Mouse (Mus musculus) cerebellum, postnatal 25 days (tissue): ENCODE measurements around the gene Appbp2.
"Not testable (repeated sequence)": the region's sequence is repeated elsewhere in the genome, so short reads cannot be mapped to it uniquely, and the experiment has no call there.

Experiments
- DNase-seq, 2 experiments: peaks; one replicate each; pipeline ENCODE4 v3.0.0; 2021; ENCODE audit warnings: mixed read lengths in 2 of 2

Gene Appbp2

DNA sequence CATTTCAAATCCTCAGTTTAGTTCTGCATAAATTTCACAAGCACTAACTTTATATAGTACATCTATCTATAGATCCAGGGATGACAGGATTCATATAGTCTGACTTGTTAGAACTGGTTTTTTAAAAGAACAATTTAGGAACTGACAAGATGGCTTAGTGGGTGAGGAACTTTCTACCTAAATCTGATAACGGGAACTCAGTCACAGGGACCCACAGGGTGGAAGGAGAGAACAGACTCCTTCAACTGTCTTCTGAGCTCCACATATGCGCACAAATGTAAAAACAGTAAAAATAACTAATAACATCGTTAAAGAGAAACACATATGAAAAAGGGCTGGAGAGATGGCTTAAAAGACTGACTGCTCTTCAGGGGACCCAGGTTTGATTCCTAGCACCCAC lies 15.9 kb downstream of the Appbp2 start:
- DNase-seq = no peak

DNA sequence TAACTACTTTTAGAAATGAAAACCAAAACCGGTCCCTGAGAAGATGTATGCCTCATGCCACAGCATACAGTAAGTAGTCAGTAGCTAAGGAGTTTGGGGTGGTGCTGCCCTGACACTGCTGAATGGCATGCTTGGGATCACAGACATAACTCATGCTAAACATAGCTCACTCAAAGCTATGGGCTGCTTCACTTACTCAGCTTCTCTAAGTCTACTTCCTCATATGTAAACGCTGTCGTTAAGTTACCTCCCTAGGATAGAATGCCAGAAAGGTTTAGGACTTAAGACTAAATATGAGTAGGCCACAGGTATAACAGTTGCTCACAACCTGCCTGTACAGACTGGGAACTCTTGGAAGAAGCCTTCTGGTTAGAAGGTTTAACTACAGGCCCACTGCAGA lies 20.3 kb downstream of the Appbp2 start:
- DNase-seq = no peak

DNA sequence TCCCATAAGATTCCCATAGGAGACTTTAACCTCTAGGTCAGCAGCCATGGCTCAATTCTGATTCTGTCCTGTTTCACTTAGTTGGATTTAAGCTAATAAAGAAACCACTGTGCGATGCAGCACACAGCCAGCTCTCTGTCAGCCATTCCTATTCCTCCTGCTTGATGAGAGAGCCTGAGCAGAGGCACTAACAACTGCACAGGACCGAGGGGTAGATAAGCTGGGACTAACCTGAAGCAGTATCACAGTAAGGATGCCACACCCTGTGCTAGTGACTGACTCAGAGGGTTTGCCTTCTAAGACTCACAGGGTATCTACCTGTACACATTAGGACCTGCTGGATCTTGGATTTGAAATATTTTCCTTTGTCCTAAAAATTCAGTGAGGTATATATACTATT lies 21.7 kb downstream of the Appbp2 start:
- DNase-seq = no peak

DNA sequence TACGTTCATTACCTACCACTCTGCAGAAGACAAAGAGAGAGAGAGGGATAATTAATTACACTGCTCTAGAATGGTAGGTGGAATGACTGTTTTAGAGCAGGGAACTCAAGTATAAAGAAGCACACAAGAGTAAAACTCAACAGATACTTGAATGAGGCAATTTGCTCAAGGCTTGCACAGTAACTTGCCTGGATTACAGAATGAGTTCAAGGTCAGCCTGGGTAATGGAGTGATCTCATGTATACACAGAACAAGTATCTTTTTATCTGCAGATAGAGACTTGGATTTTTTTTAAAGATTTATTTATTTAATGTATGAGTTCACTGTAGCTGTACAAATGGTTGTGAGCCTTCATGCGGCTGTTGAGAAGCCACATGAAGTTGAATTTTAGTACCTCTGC lies 23.8 kb downstream of the Appbp2 start:
- no peak for DNase-seq

DNA sequence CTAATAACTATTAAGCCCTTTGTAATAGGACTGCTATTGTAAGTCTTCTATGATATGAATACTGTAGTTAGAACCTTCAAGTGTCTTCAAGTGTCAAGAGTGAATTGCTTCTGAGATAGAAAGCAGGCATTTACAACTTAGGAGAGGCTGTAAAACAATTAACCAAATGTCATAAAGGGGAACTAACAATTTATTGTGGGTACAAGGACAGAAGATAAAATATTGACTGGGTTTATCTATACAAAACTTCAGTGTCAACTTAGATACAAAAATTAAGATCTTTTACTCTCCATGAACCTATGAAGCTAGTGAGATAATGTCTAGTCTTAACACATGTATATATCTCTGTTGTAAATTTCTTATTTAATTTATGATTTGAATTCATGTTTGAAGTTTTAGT lies 28.7 kb downstream of the Appbp2 start:
- DNase-seq = no peak

DNA sequence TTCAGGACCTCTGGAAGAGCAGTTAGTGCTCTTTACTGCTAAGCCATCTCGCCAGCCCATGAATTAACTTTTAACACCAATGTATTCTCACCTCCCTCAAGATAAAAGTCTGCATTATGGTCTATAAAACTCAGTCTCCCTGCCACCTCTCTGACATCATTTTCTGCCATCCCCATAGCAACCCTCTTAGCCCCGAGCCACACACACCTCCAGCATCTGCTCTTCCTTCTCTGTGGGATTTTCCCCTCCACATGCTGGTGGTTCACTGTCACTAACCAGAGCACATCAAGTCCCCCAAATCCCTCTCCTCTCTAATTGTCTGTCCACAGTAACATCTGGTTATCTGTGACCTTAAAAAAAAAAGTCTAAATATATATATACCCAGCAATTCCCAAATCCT lies 36.0 kb downstream of the Appbp2 start:
- DNase-seq = no peak

DNA sequence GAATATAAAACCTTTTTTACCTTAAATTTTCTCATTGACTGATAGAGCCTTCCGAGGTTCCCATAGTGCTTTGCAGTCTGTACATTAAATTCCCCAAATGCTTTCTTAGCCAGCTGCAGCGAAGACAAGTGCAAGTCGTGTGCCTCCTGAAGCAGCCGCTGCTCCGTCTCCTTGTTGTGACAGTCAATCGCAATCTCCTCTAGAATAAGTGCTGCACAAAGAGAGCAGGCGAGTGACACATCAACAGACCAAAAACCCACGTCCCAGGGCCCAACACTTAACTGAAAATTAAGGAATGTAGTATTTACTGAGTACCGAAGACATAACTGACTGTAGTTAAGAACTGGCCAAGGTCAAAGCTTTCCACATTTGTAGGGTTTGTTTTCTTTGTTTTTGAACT lies 38.9 kb downstream of the Appbp2 start:
- DNase-seq = no peak

DNA sequence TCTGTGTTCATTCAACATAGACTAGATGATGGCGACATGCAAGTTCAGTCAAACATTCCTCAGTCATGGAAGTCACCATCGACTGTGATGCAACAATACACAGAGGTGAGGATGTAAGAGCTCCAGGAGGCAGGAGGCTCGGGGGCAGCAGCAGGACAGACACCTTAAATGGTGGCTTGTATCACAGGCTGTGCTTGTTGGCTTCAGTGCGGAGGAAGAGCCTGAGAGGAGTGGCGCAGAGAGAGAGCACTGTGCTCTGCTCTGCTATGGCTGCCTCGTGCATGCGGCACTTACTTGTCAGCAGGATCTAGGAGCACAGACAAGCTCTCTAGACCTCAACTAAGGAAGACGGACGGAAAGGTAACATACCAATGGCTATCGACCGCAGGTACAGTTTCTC lies 40.7 kb downstream of the Appbp2 start:
- no peak for DNase-seq

DNA sequence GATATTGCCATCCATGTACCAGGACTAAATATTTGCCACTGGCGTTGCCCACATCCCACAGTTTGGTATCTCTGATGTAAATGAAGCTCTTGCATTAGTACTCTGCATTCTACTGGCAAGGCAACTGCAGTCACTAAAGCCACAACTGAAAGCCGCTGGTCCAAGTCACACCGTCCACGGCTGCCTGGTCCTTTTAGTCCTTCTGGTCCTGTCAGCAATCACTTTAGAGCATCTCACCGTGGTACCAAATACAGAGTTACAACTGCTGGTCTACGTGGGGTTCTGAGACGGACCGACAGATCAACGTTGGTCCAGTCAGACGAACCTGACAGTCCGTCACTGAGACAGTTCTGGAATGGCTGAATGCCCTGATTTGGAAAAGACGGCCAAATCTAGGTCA lies 44.2 kb downstream of the Appbp2 start:
- DNase-seq = no peak

DNA sequence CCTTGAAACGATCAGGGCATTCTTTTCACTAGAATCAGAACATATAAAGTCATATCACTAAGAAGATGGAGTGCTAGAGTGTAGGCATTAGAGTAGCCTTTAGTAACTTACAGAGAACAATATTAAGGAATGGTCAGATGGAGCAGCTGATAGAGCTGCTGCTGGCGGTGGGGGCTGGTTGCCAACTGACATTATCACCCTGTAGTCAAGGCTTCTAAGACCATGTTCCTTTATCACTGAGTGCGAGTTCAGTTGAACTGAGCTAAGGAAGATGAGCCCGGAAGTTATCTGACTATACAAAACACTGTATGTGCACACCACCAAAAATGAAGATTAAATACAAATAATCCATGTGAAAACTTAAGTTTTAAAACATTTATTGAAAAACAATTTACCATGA lies 45.8 kb downstream of the Appbp2 start:
- DNase-seq = no peak

DNA sequence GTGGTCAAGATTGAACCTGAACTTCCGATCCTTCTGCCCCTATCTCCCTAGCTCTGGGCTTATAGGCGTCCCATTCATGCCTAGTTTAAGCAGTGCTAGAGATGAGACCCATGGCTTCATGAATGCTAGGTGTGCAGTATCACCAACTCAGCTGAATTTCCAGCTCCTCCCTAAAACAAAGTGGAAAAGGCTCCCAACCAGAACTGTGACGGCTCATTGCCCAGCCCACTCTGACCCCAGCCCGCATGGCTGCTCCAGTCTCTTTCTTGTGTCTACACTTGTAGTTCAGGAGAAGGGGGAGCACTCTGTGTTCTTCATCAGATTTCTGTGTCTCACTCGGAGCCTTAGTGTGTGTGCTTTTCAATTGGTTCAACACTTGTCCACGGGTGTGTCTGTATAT lies 50.1 kb downstream of the Appbp2 start:
- no peak for DNase-seq

DNA sequence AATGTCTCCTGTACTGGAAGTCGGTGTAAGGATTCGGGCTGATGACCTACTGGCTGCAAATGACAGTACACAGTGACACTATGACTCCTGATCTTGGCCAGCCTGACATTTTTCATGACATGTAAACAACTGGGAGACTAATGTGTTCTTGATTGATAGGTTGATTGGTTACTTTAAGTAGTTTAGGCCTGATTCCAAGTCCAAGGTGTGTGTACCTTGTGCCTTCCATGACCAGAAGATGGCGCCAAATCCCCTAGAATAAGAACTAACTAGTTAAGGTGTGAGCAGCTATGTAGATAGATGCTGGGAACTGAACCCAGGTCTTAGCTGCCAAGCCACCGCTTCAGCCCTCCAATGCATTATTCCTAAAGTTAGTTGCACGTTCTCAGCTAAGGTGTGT lies 50.8 kb downstream of the Appbp2 start:
- DNase-seq = peak; percentile 26 to 65

DNA sequence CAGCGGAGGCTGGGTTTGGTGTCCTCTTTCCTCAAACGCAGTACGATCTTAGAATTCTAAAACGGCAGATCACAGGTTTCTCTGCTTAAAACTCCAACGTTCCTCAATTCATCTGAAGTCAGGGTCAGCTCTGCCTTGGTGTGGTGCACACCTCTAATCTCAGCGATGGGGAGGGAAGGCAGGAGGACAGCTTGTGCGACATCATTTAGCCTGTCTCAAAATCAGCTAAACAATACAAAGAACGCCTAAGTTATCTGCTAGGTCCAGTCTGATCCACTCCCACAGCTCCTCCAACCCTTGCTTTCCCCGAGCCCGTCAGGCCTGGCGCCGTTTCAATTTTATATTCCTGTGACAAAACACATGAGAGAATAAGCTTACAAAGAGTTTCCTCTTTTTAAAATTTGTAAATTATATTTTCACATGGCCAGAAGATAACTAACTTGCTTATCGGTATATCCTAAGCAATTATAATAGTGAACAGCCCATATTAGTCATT lies 51.6 kb downstream of the Appbp2 start:
- DNase-seq = peak in 1 of 2 experiments; percentile 50

DNA sequence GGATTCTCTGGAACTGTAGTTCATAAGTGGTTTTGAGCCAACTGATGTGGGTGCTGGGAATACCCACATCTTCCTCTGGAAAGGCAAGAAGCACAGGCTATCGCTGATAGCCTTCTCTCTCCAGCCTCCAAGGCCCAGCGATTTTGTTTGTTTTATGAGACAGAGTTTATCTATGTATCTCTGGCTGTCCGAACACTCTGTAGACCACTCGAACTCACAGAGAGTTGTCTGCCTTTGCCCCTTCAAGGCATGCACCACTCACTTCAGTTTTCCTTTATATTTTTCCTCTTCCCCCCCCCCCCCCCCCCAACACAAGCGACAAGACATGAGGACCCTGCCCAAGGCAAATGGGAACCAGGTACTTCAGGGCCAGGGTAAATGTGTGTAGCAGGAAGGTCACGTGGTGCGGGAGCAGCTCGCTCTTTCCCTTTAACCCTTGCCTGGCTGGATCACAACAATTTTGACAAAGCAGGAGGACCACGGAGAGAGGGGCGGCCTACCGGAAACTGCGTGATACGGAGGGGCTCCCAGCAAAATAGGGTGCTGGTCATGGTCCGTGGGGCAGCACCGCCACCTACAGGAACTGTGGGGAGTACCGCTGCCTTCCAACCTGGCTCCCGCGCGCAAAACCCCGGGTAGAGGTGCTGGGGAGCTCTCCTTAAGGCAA lies 52.2 kb downstream of the Appbp2 start:
- DNase-seq = peak; percentile 78 to 82

DNA sequence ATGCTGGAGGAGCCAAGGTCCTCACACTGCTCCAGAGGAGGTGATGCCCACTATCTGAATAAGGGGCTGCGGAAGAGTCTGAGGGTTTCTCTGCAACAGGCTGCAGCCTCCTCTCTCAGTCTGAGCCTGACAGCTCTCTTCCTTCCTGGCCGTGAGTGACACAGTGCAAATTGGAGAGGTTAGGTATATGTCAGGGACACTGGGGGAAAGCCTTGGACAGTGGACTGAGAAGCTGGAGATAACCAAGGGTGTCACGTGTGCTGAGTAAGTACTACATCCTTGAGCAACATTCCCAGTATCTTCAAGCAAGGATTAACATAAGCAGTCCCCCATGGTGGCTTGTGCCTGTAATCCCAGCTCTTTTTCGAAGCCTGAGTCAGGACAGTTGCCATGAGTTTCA lies 56.5 kb downstream of the Appbp2 start:
- DNase-seq = no peak

DNA sequence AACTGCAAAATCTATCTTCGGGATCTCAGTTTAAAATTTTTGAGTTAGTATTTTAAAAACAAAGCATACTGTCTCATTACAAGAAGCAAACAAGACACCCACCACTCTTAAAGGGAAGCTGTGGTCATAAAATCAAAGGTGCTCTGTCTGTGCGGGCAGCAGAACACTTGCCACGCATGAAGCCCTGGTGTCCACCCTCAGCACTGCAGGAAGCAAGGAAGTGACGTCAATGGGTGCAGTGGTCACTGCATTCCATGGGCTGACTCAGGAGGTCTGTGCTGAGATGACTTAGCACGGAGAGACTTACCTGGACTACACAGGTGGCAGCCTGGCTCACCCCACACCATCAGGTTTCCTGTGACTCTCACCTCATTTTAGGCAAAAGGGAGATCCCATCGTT lies 57.2 kb downstream of the Appbp2 start:
- no peak for DNase-seq

DNA sequence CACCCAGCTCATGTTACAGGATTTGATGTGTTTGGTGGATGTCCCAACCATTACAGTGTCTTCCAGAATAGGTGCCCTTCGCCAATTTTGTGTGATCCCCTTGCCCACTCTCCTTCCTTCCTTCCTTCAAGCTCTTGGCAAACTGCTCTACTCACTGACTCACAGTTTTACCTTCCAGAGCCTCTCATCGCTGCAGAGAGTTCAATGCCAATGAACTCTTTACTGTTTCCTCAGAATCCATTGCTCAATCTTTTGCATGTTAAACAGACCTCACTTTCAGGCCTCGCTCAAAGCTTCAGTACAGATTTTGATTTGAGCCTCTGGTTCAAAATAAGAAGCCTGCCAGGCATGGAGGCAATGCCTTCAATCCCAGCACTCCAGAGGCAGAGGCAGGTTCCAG lies 59.0 kb downstream of the Appbp2 start:
- DNase-seq = no peak

DNA sequence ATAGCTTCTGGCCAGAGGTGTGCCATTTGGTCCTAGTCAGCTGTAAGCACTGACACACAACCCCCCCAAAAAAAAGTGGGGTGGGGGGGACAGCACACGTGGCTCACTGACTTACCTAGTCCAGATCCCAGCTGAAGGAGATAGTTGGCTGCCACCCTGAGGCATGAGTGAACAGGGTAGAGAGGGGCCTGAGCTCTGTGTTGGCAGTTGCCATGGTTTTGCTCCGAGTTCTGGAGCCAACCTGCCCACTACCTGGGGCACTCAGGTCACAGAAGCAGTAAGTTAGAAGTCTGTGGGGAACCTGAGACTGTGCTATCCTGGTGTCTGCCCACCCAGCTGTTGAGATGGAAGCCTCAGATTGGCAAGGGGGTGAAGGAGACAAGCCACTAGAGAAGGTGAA lies 64.1 kb downstream of the Appbp2 start:
- DNase-seq = no peak

DNA sequence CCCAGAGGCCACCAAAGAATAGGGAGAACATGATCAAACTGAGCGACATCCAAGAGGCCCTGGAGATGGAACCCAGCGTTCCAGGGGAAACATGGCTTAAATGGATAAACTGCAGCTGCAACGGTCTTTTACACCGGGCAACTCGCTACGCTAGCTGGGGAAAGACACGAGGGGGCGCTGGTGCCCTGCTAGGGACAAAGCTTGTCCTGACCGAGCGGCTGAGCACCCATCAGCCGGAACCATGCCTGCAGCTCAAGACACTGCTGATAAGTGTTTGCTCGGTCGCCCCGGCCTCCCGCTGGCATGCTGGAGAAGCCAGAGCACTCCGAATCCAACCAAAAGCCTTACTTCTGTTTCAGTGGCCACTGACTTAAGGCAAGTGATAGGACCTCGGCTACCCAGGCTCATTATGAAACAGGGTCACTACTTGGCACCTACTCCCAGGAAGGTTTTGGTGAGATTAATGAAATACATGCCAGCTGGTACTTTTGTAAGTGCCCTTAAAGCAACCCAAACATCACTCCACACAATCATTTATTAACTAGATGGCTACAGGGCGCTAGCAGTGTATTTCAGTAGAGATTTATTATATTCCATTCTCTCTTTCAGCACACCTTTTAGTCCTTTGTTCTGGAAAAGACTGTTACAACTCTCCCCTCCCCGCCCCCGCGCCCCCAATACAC lies 64.7 kb downstream of the Appbp2 start, which contains the start of gene 1700125H20Rik:
TSS of gene 1700125H20Rik (plus strand) at position 347 of the 683 bp plus-strand sequence.
- peak; percentile 92 to 97 for DNase-seq

DNA sequence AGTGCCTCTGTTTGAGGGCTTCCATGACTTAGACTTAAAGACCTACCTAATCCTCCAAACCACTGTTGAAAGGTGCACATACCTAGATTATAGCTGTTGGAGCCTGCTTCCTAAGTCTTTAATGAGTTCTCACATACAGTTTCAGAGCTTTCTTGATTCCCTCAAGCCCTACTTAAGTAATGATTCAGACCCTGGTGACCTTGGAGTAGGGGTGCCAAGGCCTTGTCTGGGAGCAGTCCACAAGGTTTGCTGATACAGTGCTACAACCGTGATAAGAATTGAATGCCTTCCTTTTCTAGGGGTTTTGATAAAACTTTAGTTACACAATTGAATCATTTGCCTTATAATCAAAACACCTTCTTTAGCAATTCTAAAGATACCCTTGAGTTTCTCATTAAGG lies 67.4 kb downstream of the Appbp2 start:
- DNase-seq = no peak

DNA sequence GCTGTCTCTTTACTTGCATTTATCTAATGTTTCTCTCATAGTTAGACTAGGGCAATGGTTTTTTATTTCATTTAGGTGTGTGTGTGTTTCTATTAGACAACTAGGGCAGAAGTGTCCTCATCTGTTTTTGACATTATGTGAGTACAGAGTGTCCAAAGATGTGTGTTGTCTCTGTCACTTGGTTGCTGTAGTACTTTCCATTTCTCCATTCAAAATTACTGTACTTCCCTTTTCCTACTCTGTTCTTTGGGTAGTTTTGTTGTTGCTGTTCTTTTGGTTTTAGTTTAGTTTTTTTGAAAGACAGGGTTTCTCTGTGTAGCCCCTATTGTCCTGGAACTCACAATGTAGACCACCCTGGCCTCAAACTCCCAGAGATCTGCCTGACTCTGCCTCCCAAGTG lies 70.6 kb downstream of the Appbp2 start:
- DNase-seq = no peak

DNA sequence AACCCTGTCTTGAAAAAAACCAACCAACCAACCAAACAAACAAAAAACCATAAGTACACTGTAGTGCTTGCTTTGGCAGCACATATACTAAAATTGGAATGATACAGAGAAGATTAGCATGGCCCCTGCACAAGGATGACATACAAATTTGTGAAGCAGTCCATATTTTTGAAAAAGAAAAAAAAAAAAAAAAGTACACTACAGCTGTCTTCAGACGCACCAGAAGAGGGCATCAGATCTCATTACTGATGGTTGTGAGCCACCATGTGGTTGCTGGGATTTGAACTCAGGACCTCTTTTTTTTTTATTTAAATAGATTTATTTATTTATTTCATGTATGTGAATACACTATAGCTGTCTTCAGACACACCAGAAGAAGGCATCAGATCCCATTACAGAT lies 71.9 kb downstream of the Appbp2 start:
- DNase-seq = not testable (repeated sequence)

DNA sequence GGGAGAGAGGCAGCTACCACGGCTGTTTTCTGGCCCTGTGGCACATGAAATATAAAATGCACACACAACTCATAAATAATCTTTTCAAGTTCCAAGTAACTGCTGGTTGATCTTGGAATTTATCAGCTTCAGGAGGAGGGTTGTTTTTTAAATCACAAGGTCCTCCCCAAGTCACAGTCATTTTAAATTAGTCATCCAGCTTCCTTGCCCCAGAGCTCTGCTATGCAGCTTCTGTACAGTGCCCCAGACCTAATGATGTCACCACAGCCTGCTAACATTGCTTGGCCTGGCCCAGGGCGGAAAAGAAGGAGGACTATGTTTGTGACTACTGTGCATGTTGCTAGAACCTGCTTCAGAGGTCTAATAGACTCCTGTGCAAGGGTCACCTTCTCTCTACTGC lies 77.6 kb downstream of the Appbp2 start:
- no peak for DNase-seq

DNA sequence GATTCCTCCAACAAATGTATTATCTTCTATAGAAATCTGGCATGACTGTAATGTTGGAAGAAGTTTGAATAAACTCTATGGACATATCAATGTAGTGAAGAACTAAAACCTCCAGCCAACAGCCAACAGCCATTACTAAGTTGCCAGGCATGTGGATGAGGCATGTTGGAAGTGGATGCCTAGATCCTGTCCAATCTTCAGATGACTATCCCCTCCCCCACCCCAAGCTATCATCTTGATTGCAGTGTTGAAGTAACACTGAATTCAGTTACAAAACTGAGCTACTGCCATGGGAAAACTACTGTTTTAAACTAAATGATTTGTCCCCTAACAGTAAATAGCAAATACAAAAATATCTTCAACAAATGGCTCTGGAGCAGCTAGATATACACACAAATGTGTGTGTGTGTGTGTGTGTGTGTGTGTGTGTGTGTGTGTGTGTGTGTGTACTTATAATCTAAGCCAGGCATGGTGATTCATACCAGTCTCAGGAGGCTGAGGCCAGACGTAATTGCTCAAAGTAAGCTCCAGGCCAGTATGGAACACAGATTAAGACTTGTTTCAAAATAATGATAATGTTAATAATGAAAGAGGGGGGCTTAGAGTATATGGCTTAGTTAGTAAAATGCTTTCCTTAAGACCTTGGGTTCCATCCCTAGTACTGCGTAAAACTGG lies 82.5 kb downstream of the Appbp2 start:
- DNase-seq = no peak
